Mouse (Mus musculus) myocyte (in vitro differentiated cells): Measurements from ENCODE around the gene Ssbp3.

Experiments used
- MYOD1 ChIP-seq, 3 experiments: IDR thresholded peaks; one replicate each; pipeline ENCODE4 v1.6.1; 2011; ENCODE audit warnings: control low read depth in 2 of 3, low read depth in 2 of 3, mild to moderate bottlenecking in 2 of 3, moderate library complexity in 1 of 3; ENCODE audit not compliant: insufficient read length in 2 of 3, control insufficient read depth in 1 of 3
- MYOG ChIP-seq, 3 experiments: IDR thresholded peaks; one replicate each; pipeline ENCODE4 v1.6.1; 2011; ENCODE audit warnings: control low read depth in 2 of 3, low read depth in 2 of 3, mild to moderate bottlenecking in 2 of 3; ENCODE audit not compliant: insufficient read length in 2 of 3, control insufficient read depth in 1 of 3, insufficient read depth in 1 of 3
- POLR2A ChIP-seq: IDR thresholded peaks from one replicate; pipeline ENCODE4 v1.6.1; 2011; ENCODE audit warnings: low read depth, mild to moderate bottlenecking, control low read depth, moderate library complexity; ENCODE audit not compliant: insufficient read length

- TF ChIP-seq MYOG (IDR thresholded peaks at IDR 0.05; ENCODE audit: control insufficient read depth in 1 of 3, insufficient read depth in 1 of 3, insufficient read length in 2 of 3, low read depth in 2 of 3), result no peak
- TF ChIP-seq MYOD1 (IDR thresholded peaks at IDR 0.05; ENCODE audit: control insufficient read depth in 1 of 3, insufficient read length in 2 of 3, low read depth in 2 of 3), result no peak
- no peak for TF ChIP-seq POLR2A
Measured at GRCm38 (mm10) chr4:106970786-106971185, 60.3 kb downstream of the Ssbp3 start.
